Mouse (Mus musculus) limb, embryonic 15.5 days (tissue): Measurements from ENCODE around the gene Cfap126. TPM values are rescaled to one million over a fixed set of nuclear protein-coding genes. Genes with fewer than 3 reads are reported as not detected.
A peak's percentile ranks its signal among the peaks of the same experiment; 100 is the strongest.
"Not testable (repeated sequence)": the region's sequence is repeated elsewhere in the genome, so short reads cannot be mapped to it uniquely, and the experiment has no call there.

Experiments
- ATAC-seq: fragments of 200-750 bp; cut with Nextera tagmentation; 2 replicates; pipeline ENCODE4 v1.8.0; 2017; ENCODE audit warnings: low read depth, moderate TSS enrichment; ENCODE audit not compliant: insufficient number of reproducible peaks, low FRiP score, low TSS enrichment
- H3K27ac ChIP-seq: fragments of 300-500 bp; sonication (generic); 2 replicates; pipeline ENCODE4 v1.5.1; 2015; ENCODE audit warnings: moderate library complexity, mild to moderate bottlenecking, inconsistent platforms
- H3K27me3 ChIP-seq: fragments of 300-500 bp; sonication (generic); 2 replicates; pipeline ENCODE4 v1.6.1; 2015; ENCODE audit warnings: inconsistent platforms
- H3K36me3 ChIP-seq: fragments of 300-500 bp; sonication (generic); 2 replicates; pipeline ENCODE4 v1.6.1; 2015; ENCODE audit warnings: inconsistent platforms
- H3K4me1 ChIP-seq: fragments of 300-500 bp; sonication (generic); 2 replicates; pipeline ENCODE4 v1.6.1; 2015; ENCODE audit warnings: inconsistent platforms
- H3K4me2 ChIP-seq: fragments of 300-500 bp; sonication (generic); 2 replicates; pipeline ENCODE4 v1.6.1; 2015; ENCODE audit warnings: mild to moderate bottlenecking, inconsistent platforms
- H3K4me3 ChIP-seq: fragments of 300-500 bp; sonication (generic); 2 replicates; pipeline ENCODE4 v1.5.1; 2015; ENCODE audit warnings: mild to moderate bottlenecking, inconsistent platforms
- H3K9ac ChIP-seq: fragments of 300-500 bp; sonication (generic); 2 replicates; pipeline ENCODE4 v1.6.1; 2015; ENCODE audit warnings: inconsistent platforms
- H3K9me3 ChIP-seq: fragments of 300-500 bp; sonication (generic); 2 replicates; pipeline ENCODE4 v1.6.1; 2016; ENCODE audit warnings: inconsistent platforms
- WGBS: fragments of 180-500 bp; shearing (Covaris S2); methylation state at CpG from one replicate; pipeline ENCODE4 v1.1.7; 2015; 5-methylcytosine and 5-hydroxymethylcytosine counted together
- polyA plus RNA-seq: library from polyadenylated mRNA; unstranded; fragments of >200 nt; fragmentation: Nextera tagmentation; extraction: Ambion mirVana; gene quantifications from 2 replicates; pipeline ENCODE4 v1.2.1, GENCODE M21; 2015

Cfap126 gene
- polyA plus RNA-seq, 1 experiment from 2014 or later, result 2.2 TPM

DNA sequence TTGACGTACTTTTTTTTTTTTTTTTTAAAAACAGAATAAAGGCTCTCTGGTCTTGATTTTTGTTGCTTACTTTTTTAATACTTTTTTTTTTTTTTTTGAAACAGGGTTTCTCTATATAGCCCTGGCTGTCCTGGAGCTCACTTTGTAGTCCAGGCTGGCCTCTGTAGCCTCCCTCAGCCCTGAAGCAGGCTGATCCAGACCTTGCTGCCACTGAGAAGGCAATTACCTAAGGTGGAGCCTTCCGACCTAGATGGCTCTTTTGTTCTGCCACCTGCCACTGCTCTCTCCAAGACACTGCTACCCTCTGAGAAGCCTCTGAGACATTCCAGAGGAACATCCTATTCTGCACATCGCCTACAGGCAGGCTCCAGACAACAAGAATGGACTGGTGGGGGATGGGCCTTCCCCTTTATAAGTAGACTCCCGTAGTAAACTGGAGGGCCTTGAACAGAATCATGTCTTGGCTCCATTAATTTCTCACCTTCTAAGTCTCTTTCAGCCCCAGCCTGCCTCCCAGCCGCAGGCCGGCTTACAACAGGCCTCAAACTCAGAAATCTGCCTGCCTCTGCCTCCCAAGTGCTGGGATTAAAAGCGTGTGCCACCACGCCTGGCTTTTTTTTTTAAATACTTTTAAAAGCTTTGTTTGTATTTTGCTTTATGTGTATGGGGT is 23.9 kb downstream of the Cfap126 start:
- H3K27ac ChIP-seq, H3K9me3 ChIP-seq, H3K9ac ChIP-seq, H3K4me3 ChIP-seq, H3K27me3 ChIP-seq, ATAC-seq, H3K4me1 ChIP-seq, H3K4me2 ChIP-seq: not testable (repeated sequence)
- peaks cover 78% of the 10 kb centered on the region for H3K36me3 ChIP-seq
- 87% methylated on average over 8 of the region's 8 CpGs for WGBS

DNA sequence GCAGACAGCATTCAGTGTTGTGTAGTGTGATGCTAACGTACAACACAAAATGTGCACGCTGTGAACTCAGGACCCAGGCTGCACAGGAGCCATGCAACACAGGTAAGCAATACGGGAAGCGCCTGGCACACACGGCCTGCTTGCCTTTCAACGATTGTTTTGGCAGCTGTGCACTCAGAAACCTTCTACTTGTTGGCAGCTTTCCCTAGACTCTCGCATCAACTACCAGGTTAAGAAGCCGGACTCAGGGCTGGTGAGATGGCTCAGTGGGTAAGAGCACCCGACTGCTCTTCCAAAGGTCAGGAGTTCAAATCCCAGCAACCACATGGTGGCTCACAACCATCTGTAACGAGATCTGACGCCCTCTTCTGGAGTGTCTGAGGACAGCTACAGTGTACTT is 29.3 kb downstream of the Cfap126 start:
- not testable (repeated sequence) for H3K9ac ChIP-seq, H3K27ac ChIP-seq, H3K4me2 ChIP-seq, H3K4me3 ChIP-seq, ATAC-seq, H3K4me1 ChIP-seq, H3K27me3 ChIP-seq, H3K9me3 ChIP-seq
- peaks cover 61% of the 10 kb centered on the region for H3K36me3 ChIP-seq
- WGBS, result 75% methylated on average over 11 of the region's 11 CpGs

DNA sequence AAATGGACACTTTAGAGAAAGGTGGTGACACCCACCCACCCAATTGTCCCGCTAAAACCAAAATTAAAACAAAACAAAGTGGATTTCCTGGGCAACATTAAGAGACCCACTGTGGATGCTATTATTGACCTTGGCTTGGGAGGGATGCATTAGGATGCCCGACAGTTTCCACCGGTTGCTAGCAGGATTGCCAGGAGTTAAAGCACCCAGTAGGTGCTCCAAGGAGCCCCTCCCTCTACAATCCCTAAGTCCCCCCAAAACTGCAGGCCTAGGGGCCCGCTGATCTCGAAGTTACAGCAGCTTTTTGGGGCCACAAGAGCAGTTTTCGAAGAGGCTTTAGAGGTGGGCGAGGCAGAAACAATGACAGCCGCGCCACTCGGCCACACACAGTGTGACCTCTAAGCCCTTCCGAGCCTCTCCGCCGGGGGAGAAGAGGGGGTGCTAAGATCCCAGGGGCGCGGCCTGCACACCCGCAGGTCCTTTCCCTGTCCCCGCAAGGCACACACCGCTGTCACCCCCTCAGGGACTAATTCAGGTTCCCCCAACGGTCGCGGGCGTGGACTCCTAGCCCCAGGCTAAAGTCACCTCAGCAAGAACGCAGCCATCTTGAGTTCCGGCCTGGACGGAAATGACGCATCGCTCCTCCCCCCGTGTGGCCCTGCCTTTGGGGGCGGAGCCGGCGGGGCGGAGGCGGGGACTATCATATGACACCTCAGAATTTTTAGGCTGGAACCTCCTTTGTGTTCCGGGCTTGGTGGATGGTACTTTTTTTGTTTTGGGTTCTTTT is 36.4 kb downstream of the Cfap126 start, which contains the start of the genes Sdhc and Mpz:
Gene Sdhc, minus strand, starts transcription at position 630 of the 787 bp plus-strand sequence.
Gene Mpz, plus strand, starts transcription at position 738 of the 787 bp plus-strand sequence.
- H3K9ac ChIP-seq, result peak within 1 kb of the TSS; percentile 90
- peaks cover 8% of the 10 kb centered on the region; the same call in 1 of the 2 replicates for H3K36me3 ChIP-seq
- WGBS, result under 1% methylated on average over 34 of the region's 34 CpGs
- peak within 1 kb of the TSS; percentile 85 for H3K4me2 ChIP-seq
- no peaks in the 10 kb centered on the region for H3K27me3 ChIP-seq
- no peaks in the 10 kb centered on the region for H3K9me3 ChIP-seq
- peaks cover 14% of the 10 kb centered on the region for H3K4me1 ChIP-seq
- peak within 1 kb of the TSS; percentile 90 for H3K27ac ChIP-seq
- peak within 1 kb of the TSS; percentile 99 for H3K4me3 ChIP-seq
- ATAC-seq, result peak; percentile 93

DNA sequence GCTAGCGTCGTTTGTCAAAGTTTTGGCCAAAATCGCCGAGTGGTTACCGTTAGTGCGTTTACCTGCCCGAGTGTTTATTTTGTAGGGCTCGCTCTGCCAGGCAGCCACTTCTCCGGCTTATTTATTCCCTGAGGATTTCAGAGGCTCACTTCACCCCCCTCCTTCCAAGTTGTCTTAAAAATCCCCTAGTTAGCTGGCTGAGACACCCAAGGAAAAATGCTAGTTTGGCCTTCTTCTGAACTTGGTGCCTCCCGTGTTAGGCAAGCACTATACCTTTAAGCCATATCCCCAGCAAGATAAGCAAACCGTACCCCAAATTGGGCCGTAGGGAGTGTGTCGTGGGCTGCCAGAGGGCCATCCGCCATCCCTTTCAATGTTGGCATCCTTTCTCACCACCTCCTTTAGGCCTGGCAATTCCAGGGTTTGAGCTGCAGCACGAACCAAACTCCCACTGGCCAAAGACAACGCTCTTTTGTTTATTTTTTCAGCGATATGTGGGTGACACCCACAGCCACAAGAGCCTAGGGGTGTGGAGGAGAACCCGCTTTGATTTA is 37.2 kb downstream of the Cfap126 start:
- no peak for ATAC-seq
- Histone ChIP-seq H3K9ac (peak overlapping the region; percentile 90), H3K27me3 (peaks cover 3% of the 10 kb centered on the region), H3K36me3 (peaks cover 2% of the 10 kb centered on the region; the same call in 1 of the 2 replicates), H3K27ac (peak overlapping the region; percentile 90), H3K4me3 (peak overlapping the region; percentile 99), H3K9me3 (no peaks in the 10 kb centered on the region), H3K4me1 (peaks cover 14% of the 10 kb centered on the region), H3K4me2 (peak overlapping the region; percentile 85)
- WGBS, result 3% methylated on average over 18 of the region's 18 CpGs

DNA sequence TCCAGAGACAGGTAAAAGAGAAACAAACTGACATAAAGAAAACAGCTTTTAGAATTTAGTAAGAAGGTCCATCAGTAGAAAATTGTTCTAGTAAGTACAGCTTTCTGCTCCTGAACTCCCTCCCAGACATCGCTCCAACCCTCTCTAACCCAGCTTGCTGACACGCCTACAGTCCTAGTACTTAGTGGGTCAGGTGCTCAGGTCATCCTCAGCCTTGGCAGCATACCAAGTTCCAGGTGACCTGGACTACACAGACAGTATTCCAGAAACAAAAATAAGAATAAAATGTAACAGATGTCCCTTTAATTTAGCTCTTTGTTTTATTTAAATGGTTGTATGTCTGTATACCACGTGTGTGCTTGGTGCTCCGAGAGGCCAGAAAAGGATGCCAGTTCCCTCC is 38.2 kb downstream of the Cfap126 start:
- H3K4me1 ChIP-seq, result peaks cover 14% of the 10 kb centered on the region
- no peak overlapping the region for H3K9ac ChIP-seq
- no peak overlapping the region for H3K27ac ChIP-seq
- no peak for ATAC-seq
- no peak overlapping the region for H3K4me2 ChIP-seq
- H3K9me3 ChIP-seq, result no peaks in the 10 kb centered on the region
- no peak overlapping the region for H3K4me3 ChIP-seq
- WGBS, result 83% methylated on average over 4 of the region's 4 CpGs
- H3K27me3 ChIP-seq, result peaks cover 10% of the 10 kb centered on the region
- H3K36me3 ChIP-seq, result no peaks in the 10 kb centered on the region

DNA sequence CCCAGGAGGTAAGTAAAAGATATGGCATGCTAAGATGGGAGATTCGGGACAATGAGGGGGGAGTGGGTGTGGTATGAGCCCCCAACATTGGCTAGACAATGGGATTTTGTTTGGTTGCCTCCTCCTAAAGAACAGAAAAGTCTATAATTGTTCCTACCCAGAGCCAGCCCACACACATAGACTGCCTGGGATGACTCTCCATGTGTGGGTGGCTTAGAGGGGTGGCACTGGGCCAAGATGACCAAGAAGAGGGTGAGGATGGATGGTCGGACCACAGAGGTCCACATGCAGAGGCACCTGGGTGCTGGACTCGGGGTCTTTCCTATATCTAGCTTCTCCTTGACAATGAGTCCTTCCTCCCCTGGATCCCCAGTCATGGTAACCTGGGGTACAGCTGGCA is 42.9 kb downstream of the Cfap126 start:
- Histone ChIP-seq H3K27ac (no peak overlapping the region), H3K27me3 (peaks cover 30% of the 10 kb centered on the region), H3K9ac (no peak overlapping the region), H3K9me3 (no peaks in the 10 kb centered on the region), H3K4me1 (peaks cover 9% of the 10 kb centered on the region; the same call in 1 of the 2 replicates), H3K36me3 (no peaks in the 10 kb centered on the region), H3K4me2 (no peak overlapping the region), H3K4me3 (no peak overlapping the region)
- WGBS, result 78% methylated on average over 3 of the region's 3 CpGs
- ATAC-seq, result no peak

DNA sequence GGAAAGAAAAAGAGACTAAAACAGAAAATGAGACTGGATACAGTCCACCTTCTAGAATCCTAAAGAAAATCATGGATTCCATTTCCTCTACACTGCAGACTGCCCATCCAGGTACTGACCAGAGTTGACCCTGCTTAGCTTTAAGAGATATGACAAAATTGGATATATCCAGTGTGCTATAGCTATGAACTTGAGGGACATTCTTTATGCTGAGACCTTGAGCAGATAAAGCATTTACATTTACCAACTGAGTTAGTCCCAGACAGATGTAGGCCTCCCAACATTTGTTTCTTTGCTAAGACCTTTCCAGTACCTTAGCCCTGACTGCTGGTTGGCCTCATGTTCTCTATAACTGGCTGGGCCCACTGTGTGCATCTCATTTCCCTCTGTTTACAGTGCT is 44.2 kb downstream of the Cfap126 start:
- no peak for ATAC-seq
- H3K36me3 ChIP-seq, result no peaks in the 10 kb centered on the region
- H3K4me1 ChIP-seq, result peaks cover 9% of the 10 kb centered on the region; the same call in 1 of the 2 replicates
- H3K27ac ChIP-seq, result no peak overlapping the region
- H3K9ac ChIP-seq, result no peak overlapping the region
- H3K9me3 ChIP-seq, result no peaks in the 10 kb centered on the region
- no peak overlapping the region for H3K4me2 ChIP-seq
- H3K4me3 ChIP-seq, result no peak overlapping the region
- peaks cover 30% of the 10 kb centered on the region for H3K27me3 ChIP-seq

DNA sequence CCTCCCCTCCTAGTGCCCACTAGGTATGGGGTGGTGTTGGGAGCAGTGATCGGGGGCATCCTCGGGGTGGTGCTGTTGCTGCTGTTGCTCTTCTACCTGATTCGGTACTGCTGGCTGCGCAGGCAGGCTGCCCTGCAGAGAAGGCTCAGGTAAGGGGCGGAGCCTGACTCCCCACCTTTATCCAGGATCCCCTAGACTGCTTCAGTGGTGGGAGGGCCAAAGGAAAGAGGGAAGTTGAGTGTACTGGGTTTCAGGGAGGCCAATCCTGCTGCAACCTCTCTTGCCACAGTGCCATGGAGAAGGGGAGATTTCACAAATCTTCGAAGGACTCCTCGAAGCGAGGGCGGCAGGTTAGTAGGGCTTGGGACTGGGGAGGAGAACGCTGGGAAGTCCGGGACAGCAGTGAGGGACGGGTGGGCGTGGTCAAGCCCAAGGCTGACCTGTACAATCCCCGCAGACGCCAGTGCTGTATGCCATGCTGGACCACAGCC is 45.8 kb downstream of the Cfap126 start:
- no peaks in the 10 kb centered on the region for H3K9me3 ChIP-seq
- H3K9ac ChIP-seq, result no peak overlapping the region
- peaks cover 9% of the 10 kb centered on the region; the same call in 1 of the 2 replicates for H3K4me1 ChIP-seq
- peak overlapping the region; percentile 41 for H3K4me2 ChIP-seq
- H3K27ac ChIP-seq, result no peak overlapping the region
- ATAC-seq, result no peak
- H3K36me3 ChIP-seq, result no peaks in the 10 kb centered on the region
- 5% methylated on average over 15 of the region's 15 CpGs for WGBS
- peak overlapping the region; percentile 21 for H3K4me3 ChIP-seq
- H3K27me3 ChIP-seq, result peaks cover 30% of the 10 kb centered on the region

DNA sequence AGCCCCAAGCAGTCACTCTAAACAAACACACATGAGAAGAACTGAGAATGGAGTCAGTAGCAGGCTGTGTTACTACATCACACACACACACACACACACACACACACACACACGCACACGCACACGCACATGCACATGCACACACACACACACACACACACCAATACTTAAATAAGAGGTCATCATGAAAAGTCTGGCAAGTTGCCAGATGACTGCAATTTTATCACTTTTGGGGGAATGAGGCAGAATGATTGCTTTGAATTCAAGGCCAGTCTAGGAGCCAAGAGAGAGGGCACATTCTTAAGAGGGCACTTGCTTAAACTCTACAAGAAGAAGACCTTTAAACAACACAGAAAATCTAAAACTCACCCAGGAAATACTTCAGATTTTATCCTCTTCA is 48.8 kb downstream of the Cfap126 start:
- 85% methylated on average over 3 of the region's 3 CpGs for WGBS
- no peaks in the 10 kb centered on the region for H3K9me3 ChIP-seq
- H3K4me1 ChIP-seq, result peaks cover 9% of the 10 kb centered on the region; the same call in 1 of the 2 replicates
- H3K9ac ChIP-seq, result no peak overlapping the region
- H3K36me3 ChIP-seq, result no peaks in the 10 kb centered on the region
- no peak overlapping the region for H3K4me3 ChIP-seq
- no peak overlapping the region for H3K27ac ChIP-seq
- no peak overlapping the region for H3K4me2 ChIP-seq
- ATAC-seq, result no peak
- H3K27me3 ChIP-seq, result peaks cover 19% of the 10 kb centered on the region

DNA sequence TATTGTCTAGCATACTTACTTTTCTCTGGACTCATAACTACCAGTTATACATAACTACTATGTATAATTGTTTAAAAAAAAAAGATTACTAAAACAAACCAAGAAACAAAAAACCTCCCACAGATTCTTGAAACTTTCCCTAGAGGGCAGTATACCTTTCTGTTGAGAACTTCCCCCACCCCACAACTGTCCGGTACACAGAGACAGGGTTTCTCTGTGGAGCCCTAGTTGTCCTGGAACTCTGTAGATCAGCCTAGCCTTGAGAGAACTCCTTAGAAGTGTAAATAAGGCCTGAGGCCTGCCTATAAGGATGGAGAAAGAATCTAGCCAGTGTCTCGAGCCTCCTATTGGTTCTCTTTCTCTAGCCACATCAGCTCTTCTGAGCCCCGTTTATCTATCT is 50.5 kb downstream of the Cfap126 start:
- Histone ChIP-seq H3K27ac (no peak overlapping the region), H3K36me3 (no peaks in the 10 kb centered on the region), H3K4me3 (no peak overlapping the region), H3K27me3 (peaks cover 9% of the 10 kb centered on the region; the same call in 1 of the 2 replicates), H3K4me1 (peaks cover 9% of the 10 kb centered on the region; the same call in 1 of the 2 replicates), H3K4me2 (no peak overlapping the region), H3K9ac (no peak overlapping the region), H3K9me3 (no peaks in the 10 kb centered on the region)
- WGBS, result 36% methylated on average over 3 of the region's 3 CpGs
- no peak for ATAC-seq

DNA sequence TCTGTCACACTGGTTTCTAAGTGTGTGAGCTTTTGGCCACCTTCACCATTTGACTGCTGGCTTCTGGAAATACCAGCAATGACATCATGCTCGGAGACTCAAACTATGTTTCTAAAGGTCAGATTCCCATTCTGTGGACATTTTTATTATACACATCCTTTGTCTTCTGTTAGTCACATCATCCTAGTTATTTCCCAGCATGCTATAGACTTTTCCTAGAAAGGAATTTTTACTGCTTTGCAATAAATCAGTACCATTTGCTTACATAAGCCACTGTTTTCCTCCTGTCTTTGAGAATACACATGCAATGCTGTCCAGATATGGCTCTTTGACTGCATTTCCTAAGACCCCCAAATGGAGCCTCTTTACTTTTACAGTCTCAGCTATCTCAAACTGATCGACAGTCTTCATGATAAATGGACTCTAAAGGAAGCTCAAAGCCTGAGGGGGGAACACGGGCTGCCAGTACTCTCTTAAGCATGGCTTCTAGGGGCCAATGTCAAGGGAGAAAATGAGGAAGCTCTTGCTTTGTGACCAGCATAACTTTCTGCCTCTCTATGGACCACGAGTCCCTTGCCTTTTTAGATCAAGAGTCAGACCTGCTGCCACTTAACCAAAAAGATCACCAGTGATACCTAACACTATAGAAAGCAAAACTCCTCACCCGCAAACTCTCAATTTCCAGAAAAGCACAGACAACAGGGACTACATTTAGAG is 52.1 kb downstream of the Cfap126 start:
- Histone ChIP-seq H3K9ac (no peak overlapping the region), H3K27me3 (no peaks in the 10 kb centered on the region), H3K4me3 (no peak overlapping the region), H3K27ac (no peak overlapping the region), H3K4me1 (no peaks in the 10 kb centered on the region), H3K36me3 (no peaks in the 10 kb centered on the region), H3K4me2 (no peak overlapping the region), H3K9me3 (no peaks in the 10 kb centered on the region)
- 58% methylated on average over 5 of the region's 5 CpGs for WGBS
- ATAC-seq, result no peak
